19 mouse cellular contexts compared by ENCODE assay signal in genomic region chr6:81933281-81933680, GRCm38 (mm10). TPM values are rescaled to one million over a fixed set of nuclear protein-coding genes. Genes with fewer than 3 reads are reported as not detected.
DNase-seq lines count a peak whose midpoint lies in the region; TF ChIP-seq lines count a peak whose summit lies in the region.
"Had no signal": no experiment of that assay in that cellular context is flagged by ENCODE, and none has a peak within 500 bp of the region (broad histone marks: within the 10 kb centered on the region; RNA-seq: fewer than 3 reads in every experiment).

No protein-coding gene starts in this region.

- H3K36me3 ChIP-seq in thymus, adult 2 months (ENCODE audit: control insufficient read depth, insufficient read depth, low read length) = peaks cover 23% of the 10 kb centered on the region
- H3K36me3 ChIP-seq in MEL (ENCODE audit: control insufficient read depth in 1 of 2, insufficient read depth in 2 of 2, low read length in 2 of 2) = peaks cover 0 to 33% of the 10 kb centered on the region in 2 experiments; a peak in 2 of 4 replicates

- H3K27me3 ChIP-seq in thymus, adult 2 months (ENCODE audit: control insufficient read depth, insufficient read depth, low read length) = no peaks in the 10 kb centered on the region
- no peaks in the 10 kb centered on the region for H3K27me3 ChIP-seq in MEL (ENCODE audit: control insufficient read depth in 1 of 2, insufficient read depth in 2 of 2, low read length in 2 of 2)
- H3K27me3 ChIP-seq: heart, embryonic 13.5 days; hindbrain, embryonic 12.5 days; kidney, embryonic 15.5 days; limb, embryonic 13.5 days; neural tube, embryonic 13.5 days had no signal

- no peaks in the 10 kb centered on the region for H3K79me2 ChIP-seq in MEL (ENCODE audit: control insufficient read depth, insufficient read depth, low read length, poor library complexity)

- no peaks in the 10 kb centered on the region for H3K4me1 ChIP-seq in thymus, adult 2 months (replicated peaks; ENCODE audit: control insufficient read depth, insufficient read depth, low read length)
- H3K4me1 ChIP-seq in MEL (ENCODE audit: control insufficient read depth in 1 of 2, insufficient read depth in 2 of 2, low read length in 2 of 2) = no peaks in the 10 kb centered on the region
- H3K4me1 ChIP-seq: forebrain, embryonic 10.5 days; heart, embryonic 13.5 days; hindbrain, embryonic 12.5 days; kidney, embryonic 15.5 days; limb, embryonic 13.5 days; neural tube, embryonic 13.5 days had no signal

- no peak; the same call in 1 of the 2 replicates for TF ChIP-seq RAD21 in MEL (IDR thresholded peaks at IDR 0.05; ENCODE audit: low read depth, low read length)

- no peak overlapping the region for H3K27ac ChIP-seq in thymus, adult 2 months (ENCODE audit: control insufficient read depth, insufficient read depth, low read length)
- no peak overlapping the region for H3K27ac ChIP-seq in MEL (ENCODE audit: control insufficient read depth, low read depth, low read length)
- H3K27ac ChIP-seq: forebrain, embryonic 10.5 days; heart, embryonic 13.5 days; hindbrain, embryonic 12.5 days; kidney, embryonic 15.5 days; limb, embryonic 13.5 days; neural tube, embryonic 13.5 days had no signal

- WGBS in thymus, adult 2 months = 97% methylated on average over 3 of the region's 3 CpGs

- no peak for TF ChIP-seq EP300 in MEL (IDR thresholded peaks at IDR 0.05; ENCODE audit: low read depth in 1 of 2, low read length in 2 of 2)

- no peak overlapping the region for H3K4me3 ChIP-seq in thymus, adult 2 months (ENCODE audit: control insufficient read depth, insufficient read depth, low read length)
- H3K4me3 ChIP-seq in MEL (ENCODE audit: control insufficient read depth in 1 of 2, insufficient read depth in 1 of 2, low read depth in 2 of 2, low read length in 2 of 2) = no peak overlapping the region
- H3K4me3 ChIP-seq: forebrain, embryonic 10.5 days; heart, embryonic 13.5 days; hindbrain, embryonic 12.5 days; kidney, embryonic 15.5 days; limb, embryonic 13.5 days; neural tube, embryonic 13.5 days had no signal

- DNase-seq in kidney, adult 9 months = peak; percentile 12
- no peak for DNase-seq in kidney, postnatal 14 days
- DNase-seq in thymus, postnatal 14 days = peak; percentile 15
- DNase-seq in thymus, adult 2 months = no peak
- DNase-seq in MEL (ENCODE audit: low read depth, low spot score) = peak; percentile 46
- DNase-seq in right cerebral cortex, postnatal 10 days (ENCODE audit: low spot score in 2 of 2) = no peak
- no peak for DNase-seq in spleen, postnatal 4 days (ENCODE audit: low spot score in 2 of 2)
- DNase-seq: adrenal gland, adult 8-10 months; gastrocnemius, postnatal 10 days; layer of hippocampus, postnatal 36 days; lung, postnatal 14 days; midbrain, embryonic 14.5 days; retina, postnatal 1 day had no signal

- no peak for TF ChIP-seq POLR2A in thymus, adult 2 months (IDR thresholded peaks at IDR 0.05; ENCODE audit: control insufficient read depth, extremely low read depth, insufficient read depth, low read length, poor library complexity)
- no peak for TF ChIP-seq POLR2A in MEL (IDR thresholded peaks at IDR 0.05; ENCODE audit: control insufficient read depth in 1 of 2, insufficient read depth in 1 of 2, low read depth in 1 of 2, low read length in 2 of 2, poor library complexity in 1 of 2)

- TF ChIP-seq CTCF in thymus, adult 2 months (IDR thresholded peaks at IDR 0.05; ENCODE audit: borderline replicate concordance, control insufficient read depth, extremely low read depth, insufficient read depth, low read length, poor library complexity) = no peak
- TF ChIP-seq CTCF in MEL (IDR thresholded peaks at IDR 0.05 in 2 of 3, conservative IDR thresholded peaks at IDR 0.05 in 1 of 3; ENCODE audit: control insufficient read depth in 1 of 3, insufficient read depth in 1 of 3, low read depth in 2 of 3, low read length in 3 of 3, poor library complexity in 1 of 3, severe bottlenecking in 1 of 3) = peak; percentile 31 to 51 (median 33); a peak in 4 of 6 replicates

- H3K9ac ChIP-seq in MEL (ENCODE audit: control insufficient read depth, low read depth, low read length, poor library complexity, severe bottlenecking) = no peak overlapping the region
- H3K9ac ChIP-seq: heart, embryonic 13.5 days; hindbrain, embryonic 12.5 days; kidney, embryonic 15.5 days; limb, embryonic 13.5 days; neural tube, embryonic 13.5 days had no signal

- no peaks in the 10 kb centered on the region for H3K9me3 ChIP-seq in MEL (replicated peaks; ENCODE audit: insufficient read depth, low read length)
- H3K9me3 ChIP-seq: heart, embryonic 13.5 days; hindbrain, embryonic 12.5 days; kidney, embryonic 15.5 days had no signal

TF ChIP-seq in MEL, 35 proteins besides CTCF, POLR2A, EP300 and RAD21:
- TF ChIP-seq ZC3H11A (IDR thresholded peaks at IDR 0.05; ENCODE audit: low read depth, low read length) (no peak), ZNF384 (IDR thresholded peaks at IDR 0.05; ENCODE audit: low read depth, low read length) (no peak), SMC3 (IDR thresholded peaks at IDR 0.05; ENCODE audit: low read depth, low read length) (peak; percentile 12; the same call in 1 of the 2 replicates)
TF ChIP-seq in MEL: peak in this region for 1.

RNA-seq across cellular contexts. Expression of gene Gcfc2, which starts 9.8 kb away (rescaled TPM):
- 5.0 and 5.2 TPM in 2 replicates for polyA plus RNA-seq in thymus, adult 2 months (2012; rRNA removed)
- total RNA-seq in MEL (2012; rRNA removed) = 8.3 and 9.8 TPM in 2 replicates
- 10 to 100 TPM in 1 of 2 experiments, not detected in 1; 15.1 TPM for polyA plus RNA-seq in MEL (2012; ENCODE audit: insufficient read depth in 1 of 2, insufficient read length in 2 of 2, low read depth in 1 of 2, low replicate concordance in 2 of 2, missing spikeins in 1 of 2)

RNA-seq across cellular contexts. Expression of gene Mrpl19, which starts 32.5 kb away (rescaled TPM):
- polyA plus RNA-seq in thymus, adult 2 months (2012; rRNA removed) = 5.6 and 5.9 TPM in 2 replicates
- 36.6 and 39.3 TPM in 2 replicates for total RNA-seq in MEL (2012; rRNA removed)
- 10 to 100 TPM in 1 of 2 experiments, not detected in 1; 89.0 TPM for polyA plus RNA-seq in MEL (2012; ENCODE audit: insufficient read depth in 1 of 2, insufficient read length in 2 of 2, low read depth in 1 of 2, low replicate concordance in 2 of 2, missing spikeins in 1 of 2)

Comparison
In these comparisons a context has a peak if more than half of its experiments do, and no peak if none do; other contexts are left out.
1. DNase-seq: peak in kidney, adult 9 months (single experiment), thymus, postnatal 14 days (single experiment) and MEL (single experiment); none in kidney, postnatal 14 days (single experiment), thymus, adult 2 months (single experiment), right cerebral cortex, postnatal 10 days (0 of 2) and spleen, postnatal 4 days (0 of 2).